Mouse (Mus musculus): Measurements from ENCODE around the gene Tmem88.

GRCm38 (mm10) chr11:69366157-69366854 is 31.7 kb downstream of the Tmem88 start:
- TF ChIP-seq POLR2A (IDR thresholded peaks at IDR 0.05; ENCODE audit: low read depth, low read length) (peak; percentile 38), CTCF (conservative IDR thresholded peaks at IDR 0.05; ENCODE audit: insufficient read depth, insufficient read length, low read depth, low read length) (no peak)

Measured in kidney, adult 2 months (tissue).